Mouse (Mus musculus): ENCODE measurements around the gene Vezt. TPM values are rescaled to one million over a fixed set of nuclear protein-coding genes. Genes with fewer than 3 reads are reported as not detected.

Vezt gene
- polyA plus RNA-seq, 3 experiments from 2014 or later: 10.3 to 13.7 (median 10.3) TPM

DNA sequence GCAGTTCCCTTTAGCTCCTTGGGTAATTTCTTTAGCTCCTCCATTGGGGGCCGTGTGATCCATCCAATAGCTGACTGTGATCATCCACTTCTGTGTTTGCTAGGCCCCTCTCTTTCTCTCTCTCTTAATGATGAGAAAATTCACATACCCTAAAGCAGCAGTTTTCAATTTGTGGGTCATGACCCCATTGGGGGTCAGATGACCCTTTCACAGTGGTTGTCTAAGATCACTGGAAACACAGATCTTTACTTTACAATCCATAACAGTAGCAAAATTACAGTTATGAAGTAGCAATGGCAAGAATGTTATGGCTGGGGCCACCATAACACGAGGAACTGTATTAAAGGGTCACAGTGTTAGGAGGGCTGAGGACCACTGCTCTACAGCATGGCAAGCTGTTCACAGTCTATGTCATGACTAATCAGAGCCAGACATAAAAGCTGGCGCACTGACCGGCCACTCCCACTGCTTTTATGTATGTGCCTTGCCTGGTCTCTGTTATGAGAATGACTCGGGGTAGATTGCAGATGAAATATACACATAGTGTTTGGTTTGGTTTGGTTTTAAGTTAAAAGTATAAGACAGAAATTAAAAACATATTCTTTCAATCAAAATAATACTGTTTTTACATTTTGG lies 125.7 kb downstream of the Vezt start:
- ATAC-seq: no peak

DNA sequence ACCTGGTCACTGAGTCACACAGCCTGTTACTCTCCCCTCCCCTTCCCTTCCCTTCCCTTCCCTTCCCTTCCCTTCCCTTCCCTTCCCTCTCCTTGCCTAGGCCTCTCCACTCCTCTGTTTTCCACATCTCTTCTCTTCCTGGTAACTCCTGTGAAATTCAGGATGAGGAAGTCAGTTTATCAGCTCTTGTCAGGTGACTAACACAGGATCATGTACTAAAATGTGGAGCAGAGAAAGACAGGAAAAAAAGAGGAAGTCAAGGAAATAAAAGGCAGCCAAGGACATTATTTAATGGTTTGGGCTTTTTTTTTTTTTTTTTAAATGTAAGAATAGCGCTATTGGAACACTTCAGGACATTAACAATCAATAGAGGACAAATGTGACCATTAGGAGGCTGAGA lies 126.6 kb downstream of the Vezt start:
- no peak for ATAC-seq

DNA sequence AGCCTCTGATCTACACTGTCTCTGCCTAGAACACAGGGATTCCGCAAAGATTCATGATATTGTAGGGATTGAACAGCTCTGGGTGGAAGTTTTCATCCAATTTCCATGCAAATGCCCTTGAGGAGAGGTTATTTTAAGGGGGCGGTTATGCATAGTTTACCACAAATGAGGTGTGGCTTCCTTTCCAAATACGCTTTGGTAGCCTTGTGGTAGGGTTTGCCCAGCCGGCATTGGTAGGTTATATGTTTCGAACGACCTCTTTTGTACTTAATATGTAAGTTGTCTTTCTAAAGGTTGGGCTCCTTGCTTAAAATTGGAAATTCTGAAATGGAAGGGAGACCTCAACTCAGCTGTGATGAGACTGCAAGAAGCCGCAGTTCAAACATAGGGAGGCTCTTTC lies 127.1 kb downstream of the Vezt start:
- no peak for ATAC-seq

DNA sequence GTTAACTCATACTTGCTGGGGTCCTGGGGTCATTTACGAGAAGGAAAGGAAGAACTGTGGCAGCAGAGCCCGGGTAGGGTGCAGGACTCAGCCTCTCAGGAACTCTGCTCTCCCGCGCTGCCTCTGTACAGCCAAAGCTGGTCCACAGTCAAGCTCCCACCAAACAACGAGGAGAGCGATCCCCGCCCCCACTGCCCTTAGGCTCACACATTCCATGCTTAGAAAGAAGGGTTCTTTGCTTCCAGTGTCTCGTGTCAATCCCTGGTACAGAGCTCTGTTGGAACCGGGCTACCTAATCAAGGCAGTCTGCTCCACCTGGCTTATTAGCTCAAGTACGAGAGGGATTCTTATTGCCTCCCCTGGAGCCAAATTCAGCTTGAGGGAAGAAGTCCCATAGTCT lies 128.2 kb downstream of the Vezt start:
- no peak for ATAC-seq

DNA sequence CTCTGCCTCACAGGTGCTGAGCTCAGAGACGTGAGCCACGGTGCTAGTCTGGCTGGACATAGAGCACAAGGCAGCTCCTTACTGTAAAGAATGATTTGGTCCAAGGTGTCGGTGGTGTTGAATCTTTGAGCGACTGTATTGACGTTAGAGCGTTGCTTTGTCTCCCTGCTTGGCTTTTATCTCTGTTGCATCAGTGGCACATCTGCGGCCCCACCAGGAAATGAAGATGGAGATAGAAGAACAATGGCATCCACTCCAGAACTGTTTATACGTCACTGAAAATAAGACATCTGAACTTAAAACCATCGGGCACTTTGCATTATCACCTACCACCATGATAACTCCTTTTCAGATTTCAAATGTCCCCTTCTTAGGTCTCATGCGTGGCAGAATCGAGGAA lies 135.7 kb downstream of the Vezt start:
- no peak for ATAC-seq

DNA sequence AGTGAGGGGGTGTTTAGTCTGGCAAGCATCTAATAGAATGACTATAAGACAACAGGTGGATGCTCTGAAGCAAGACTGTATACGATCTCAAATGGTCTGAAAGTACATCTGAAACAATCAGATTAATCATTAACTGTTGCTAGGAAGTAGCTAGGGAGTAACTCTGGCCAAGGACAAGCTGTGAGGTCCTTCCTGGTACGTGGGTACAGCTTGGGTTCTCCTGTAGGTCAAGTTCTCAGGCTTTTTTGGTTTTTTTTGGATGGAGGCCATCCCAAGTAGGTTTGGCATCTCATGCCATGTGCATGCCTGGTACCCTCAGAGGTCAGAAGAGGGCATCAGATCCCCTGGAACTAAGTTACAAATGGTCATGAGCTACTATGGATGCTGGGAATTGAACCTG lies 136.3 kb downstream of the Vezt start:
- no peak for ATAC-seq

DNA sequence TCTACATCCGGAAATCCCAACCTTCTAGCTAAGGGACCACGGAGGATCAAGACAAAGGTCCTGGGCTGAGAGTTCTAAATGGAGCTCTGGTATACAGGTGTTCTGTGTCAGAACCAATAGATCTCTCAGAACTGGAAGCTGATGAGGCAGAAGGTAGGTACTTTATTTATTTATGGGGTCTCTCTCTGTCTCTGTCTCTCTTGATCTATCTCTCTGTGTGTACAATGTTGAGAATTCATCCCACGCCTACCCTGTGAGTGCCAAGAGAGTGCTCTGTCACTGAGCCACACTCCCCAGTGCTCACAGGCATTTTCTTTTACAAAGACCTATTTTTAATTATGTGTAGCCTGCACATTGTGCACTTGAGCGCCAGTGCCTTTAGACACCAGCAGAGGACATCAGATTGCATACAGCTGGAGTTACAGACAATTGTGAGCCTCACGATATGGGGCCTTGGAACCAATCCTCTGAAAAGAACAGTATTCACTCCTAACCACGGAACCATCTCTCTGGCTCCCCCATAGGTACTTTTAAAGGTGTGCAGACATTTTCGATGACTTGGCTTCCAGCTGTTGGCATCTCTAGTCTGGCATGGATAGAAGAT lies 138.5 kb downstream of the Vezt start, which contains the start of gene Metap2:
Metap2 (minus strand) TSS at position 51 of the 604 bp plus-strand sequence.
- no peak for ATAC-seq

DNA sequence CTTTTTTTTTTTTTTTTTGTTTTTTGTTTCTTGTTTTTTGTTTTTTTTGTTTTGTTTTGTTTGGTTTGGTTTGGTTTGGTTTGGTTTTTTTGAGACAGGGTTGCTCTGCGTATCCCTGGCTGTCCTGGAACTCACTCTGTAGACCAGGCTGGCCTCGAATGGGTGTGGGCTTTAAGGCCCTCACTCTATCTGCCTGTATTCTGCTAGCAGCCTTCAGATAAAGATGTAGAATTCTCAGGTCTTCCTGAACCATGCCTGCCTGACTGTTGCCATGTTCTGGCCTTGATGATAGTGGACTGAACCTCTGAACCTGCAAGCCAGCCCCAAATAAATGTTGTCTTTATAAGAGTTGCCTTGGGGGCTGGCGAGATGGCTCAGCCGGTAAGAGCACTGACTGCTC lies 143.1 kb downstream of the Vezt start:
- no peak for ATAC-seq

DNA sequence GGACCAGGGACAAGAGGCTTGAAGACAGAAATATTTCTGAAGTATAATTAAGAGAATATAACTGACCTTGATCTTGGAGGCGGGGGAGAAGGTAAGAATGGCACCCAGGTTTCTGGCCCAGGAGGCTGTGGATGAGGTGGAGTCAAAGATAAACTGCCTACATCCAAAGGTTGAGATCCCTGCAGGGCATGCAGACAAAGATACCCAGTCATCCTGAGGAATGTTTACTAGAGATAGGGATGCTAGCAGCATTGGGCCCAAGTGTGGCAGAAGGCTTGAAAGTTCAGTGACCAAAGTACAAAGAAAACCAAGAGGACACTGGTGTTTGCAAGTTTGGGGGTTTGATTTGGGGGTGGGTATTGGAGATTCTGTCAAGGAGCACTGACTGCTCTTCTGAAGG lies 144.6 kb downstream of the Vezt start:
- ATAC-seq: no peak

DNA sequence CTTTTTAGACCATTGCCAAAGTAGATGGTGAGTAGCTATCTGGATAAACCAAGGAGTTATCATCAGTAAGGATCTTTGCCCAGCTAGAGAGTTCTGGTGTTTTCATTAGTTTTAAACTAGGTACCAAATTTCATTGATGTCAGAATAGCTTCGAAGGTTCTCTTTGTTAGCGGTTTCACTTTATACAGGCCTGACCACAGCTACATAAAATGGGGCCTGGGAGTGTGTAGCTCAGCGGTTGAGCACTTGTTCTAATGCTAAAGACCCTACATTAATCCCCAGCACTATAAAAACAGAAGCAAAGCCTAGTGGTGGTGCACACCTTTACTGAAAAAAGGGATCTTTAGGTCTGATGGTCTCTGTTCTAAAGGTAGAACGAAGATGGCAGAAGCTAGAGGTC lies 145.1 kb downstream of the Vezt start:
- ATAC-seq: no peak

DNA sequence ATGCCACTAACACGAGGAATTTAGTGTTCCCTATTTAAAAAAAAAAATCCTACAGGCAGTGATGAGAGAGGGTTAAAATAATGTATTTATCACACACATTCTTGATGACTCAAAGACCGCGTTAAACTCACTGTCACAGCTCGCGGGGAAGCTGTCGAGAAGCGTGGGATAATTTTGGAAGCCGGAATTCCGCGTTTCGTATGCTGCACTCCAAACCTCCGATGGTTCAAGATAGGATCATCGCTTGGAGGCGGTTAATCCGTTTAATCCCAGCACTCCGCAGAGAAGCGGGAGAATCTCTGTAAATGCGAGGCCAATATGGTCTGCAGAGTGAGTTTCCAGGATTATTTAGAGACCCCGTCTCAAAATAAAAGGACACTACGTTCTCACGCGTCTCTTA lies 145.6 kb downstream of the Vezt start:
- peak; percentile 37 for ATAC-seq

DNA sequence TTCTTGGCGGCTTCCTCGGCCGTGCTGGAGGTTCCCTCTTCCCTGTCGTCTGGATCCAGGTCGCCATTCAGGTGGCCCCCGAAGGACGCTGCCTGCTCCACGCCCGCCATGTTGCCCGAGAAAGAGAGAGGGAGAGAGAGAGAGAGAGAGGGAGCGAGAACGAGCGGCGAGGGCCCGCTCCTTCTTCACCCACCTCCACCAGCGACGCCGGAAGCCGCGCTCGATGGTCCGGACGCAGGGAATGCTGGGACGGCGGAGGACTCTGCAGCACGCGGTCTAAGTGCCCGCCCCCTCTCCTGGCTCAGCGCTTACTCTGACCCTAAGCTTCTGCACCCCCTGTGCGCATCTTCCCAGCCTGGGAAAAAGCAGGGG lies 146.1 kb downstream of the Vezt start:
- ATAC-seq: peak; percentile 94

Other genes starting within 250 kb of the Vezt start
- under 1 TPM; 0.24 to 0.65 (median 0.31) TPM for gene Usp44, start 204.3 kb downstream of the Vezt start, polyA plus RNA-seq (2017; shearing (Covaris generic))
- gene Metap2, start 138.7 kb downstream of the Vezt start, polyA plus RNA-seq (2017; shearing (Covaris generic)): 100 to 1,000 TPM; 177 to 252 (median 239) TPM
- gene Fgd6, start 184 bp upstream of the Vezt start, polyA plus RNA-seq (2017; shearing (Covaris generic)): 1 to 10 TPM in 2 of 3 experiments, under 1 TPM in 1; 0.50 to 1.6 (median 1.5) TPM
- 1 to 10 TPM; 1.7 to 5.5 (median 5.2) TPM for gene Nr2c1, start 112.2 kb upstream of the Vezt start, polyA plus RNA-seq (2017; shearing (Covaris generic))
- gene Ndufa12, start 162.9 kb upstream of the Vezt start, polyA plus RNA-seq (2017; shearing (Covaris generic)): 100 to 1,000 TPM; 133 to 203 (median 177) TPM